Mouse (Mus musculus): Measurements from ENCODE around the gene Taldo1.

DNA sequence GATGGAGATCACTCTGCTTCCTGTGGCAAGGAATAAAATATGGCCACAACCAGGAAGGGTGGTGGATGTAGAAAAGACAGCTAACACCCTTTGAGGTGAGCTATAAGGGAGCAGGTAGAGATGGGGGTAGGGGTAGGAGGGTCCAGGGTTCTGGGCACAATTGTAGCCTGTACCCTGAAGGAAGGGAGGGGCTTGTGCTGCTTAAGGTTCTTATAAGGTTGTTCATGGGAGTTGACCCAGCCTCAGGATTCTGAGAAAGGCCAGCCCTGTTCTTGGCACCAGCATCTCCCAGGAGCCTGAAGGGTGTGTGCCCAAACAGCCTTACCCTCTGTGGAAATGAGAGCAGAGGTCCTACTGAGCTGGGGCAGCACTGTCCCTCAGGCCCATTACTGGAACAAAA is 59.9 kb downstream of the Taldo1 start:
- TF ChIP-seq CTCF (IDR thresholded peaks at IDR 0.05; ENCODE audit: low read depth, low read length) (no peak), POLR2A (IDR thresholded peaks at IDR 0.05; ENCODE audit: insufficient read depth, low read length) (no peak), EP300 (IDR thresholded peaks at IDR 0.05; ENCODE audit: insufficient read depth, low read depth, low read length) (no peak)
